19 mouse cellular contexts compared by ENCODE assay signal in the genomic region with DNA sequence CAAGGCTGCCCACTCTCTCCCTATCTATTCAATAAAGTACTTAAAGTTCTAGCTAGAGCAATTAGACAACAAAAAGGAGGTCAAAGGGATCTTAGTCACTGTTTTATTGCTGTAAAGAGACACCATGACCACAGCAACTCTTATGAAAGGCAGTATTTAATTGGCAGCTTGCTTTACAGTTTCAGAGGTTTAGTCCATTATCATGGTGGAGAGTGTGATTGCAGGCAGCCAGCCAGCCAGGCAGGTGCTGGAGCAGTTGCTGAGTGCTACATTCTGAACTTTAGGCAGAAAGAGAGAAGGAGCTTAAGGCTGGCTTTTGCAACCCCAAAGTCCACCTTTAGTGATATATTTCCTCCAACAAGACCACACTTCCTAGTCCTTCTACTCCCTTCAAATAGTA. TPM values are rescaled to one million over a fixed set of nuclear protein-coding genes. Genes with fewer than 3 reads are reported as not detected.
DNase-seq lines count a peak whose midpoint lies in the region; ATAC-seq and TF ChIP-seq lines count a peak whose summit lies in the region.
"Had no signal": no experiment of that assay in that cellular context is flagged by ENCODE, and none has a peak within 500 bp of the region (broad histone marks: within the 10 kb centered on the region; RNA-seq: fewer than 3 reads in every experiment).

No protein-coding gene starts in this region.

- no peaks in the 10 kb centered on the region for H3K4me1 ChIP-seq in intestine, embryonic 16.5 days (ENCODE audit: control insufficient read depth, insufficient read depth, low read length)
- H3K4me1 ChIP-seq in small intestine, adult 2 months (ENCODE audit: control insufficient read depth, insufficient read depth, insufficient read length, low read length), result no peaks in the 10 kb centered on the region
- H3K4me1 ChIP-seq: embryonic facial prominence, embryonic 15.5 days; forebrain, embryonic 10.5 days; forebrain, embryonic 15.5 days; heart, embryonic 12.5 days; hindbrain, embryonic 15.5 days had no signal

- H3K4me3 ChIP-seq in intestine, embryonic 16.5 days (ENCODE audit: low read length), result no peak overlapping the region
- H3K4me3 ChIP-seq in small intestine, adult 2 months (ENCODE audit: low read depth, low read length), result no peak overlapping the region
- H3K4me3 ChIP-seq: embryonic facial prominence, embryonic 15.5 days; erythroblast, embryonic 14.5 days; forebrain, embryonic 10.5 days; forebrain, embryonic 15.5 days; heart, adult 2 months; heart, embryonic 12.5 days; hindbrain, embryonic 15.5 days had no signal

- ATAC-seq in intestine, embryonic 16.5 days, result peak; percentile 83
- ATAC-seq: forebrain, embryonic 15.5 days had no signal

- DNase-seq in 416B (ENCODE audit: low read depth) (peak; percentile 21), NIH3T3 (ENCODE audit: low read depth) (peak; percentile 8)
- DNase-seq in kidney, adult 8-10 months, result no peak
- no peak for DNase-seq in adrenal gland, postnatal 4 days (ENCODE audit: low spot score in 2 of 2)
- DNase-seq: adrenal gland, postnatal 25 days; cerebellum, adult 11 months; cerebellum, adult 8-10 months; cerebellum, postnatal 14 days; embryo, embryonic 11 days; gastrocnemius, postnatal 10 days; heart, adult 2 months had no signal

- H3K36me3 ChIP-seq in intestine, embryonic 16.5 days (ENCODE audit: control insufficient read depth, insufficient read depth, low read length), result no peaks in the 10 kb centered on the region
- peaks cover 10% of the 10 kb centered on the region for H3K36me3 ChIP-seq in small intestine, adult 2 months (ENCODE audit: control insufficient read depth, insufficient read depth, low read length)

- no peak overlapping the region for H3K9ac ChIP-seq in intestine, embryonic 16.5 days (ENCODE audit: low read depth, low read length)
- H3K9ac ChIP-seq: embryonic facial prominence, embryonic 15.5 days; forebrain, embryonic 15.5 days; heart, embryonic 12.5 days; hindbrain, embryonic 15.5 days had no signal

- TF ChIP-seq CTCF in small intestine, adult 2 months (IDR thresholded peaks at IDR 0.05; ENCODE audit: extremely low read depth, insufficient read length, insufficient replicate concordance, low read depth, low read length), result no peak

- no peak for TF ChIP-seq POLR2A in small intestine, adult 2 months (IDR thresholded peaks at IDR 0.05; ENCODE audit: low read depth, low read length)

- H3K4me2 ChIP-seq in intestine, embryonic 16.5 days (ENCODE audit: low read depth, low read length), result no peak overlapping the region
- H3K4me2 ChIP-seq: embryonic facial prominence, embryonic 15.5 days; forebrain, embryonic 15.5 days; heart, embryonic 12.5 days; hindbrain, embryonic 15.5 days had no signal

- H3K27me3 ChIP-seq in intestine, embryonic 16.5 days (replicated peaks; ENCODE audit: control insufficient read depth, insufficient read depth, low read length), result no peaks in the 10 kb centered on the region
- H3K27me3 ChIP-seq in small intestine, adult 2 months (ENCODE audit: control insufficient read depth, insufficient read depth, low read length), result no peaks in the 10 kb centered on the region
- H3K27me3 ChIP-seq: embryonic facial prominence, embryonic 15.5 days; forebrain, embryonic 15.5 days; heart, embryonic 12.5 days; hindbrain, embryonic 15.5 days had no signal

- no peaks in the 10 kb centered on the region for H3K9me3 ChIP-seq in intestine, embryonic 16.5 days (ENCODE audit: control insufficient read depth, low read length)
- H3K9me3 ChIP-seq: embryonic facial prominence, embryonic 15.5 days; forebrain, embryonic 10.5 days; forebrain, embryonic 15.5 days; hindbrain, embryonic 15.5 days had no signal

- H3K27ac ChIP-seq in intestine, embryonic 16.5 days (ENCODE audit: low read length), result peak overlapping the region; percentile 74
- H3K27ac ChIP-seq in small intestine, adult 2 months (ENCODE audit: insufficient read depth, low read depth, low read length), result peak overlapping the region; percentile 76; the same call in 1 of the 2 replicates
- H3K27ac ChIP-seq: embryonic facial prominence, embryonic 15.5 days; forebrain, embryonic 10.5 days; forebrain, embryonic 15.5 days; heart, adult 2 months; hindbrain, embryonic 15.5 days had no signal

RNA-seq across cellular contexts. Expression of a gene that starts 19.4 kb away (rescaled TPM):
- 27.4 and 27.5 TPM in 2 replicates for polyA plus RNA-seq in intestine, embryonic 16.5 days (2015; fragmentation: Nextera tagmentation; extraction: Ambion mirVana)
- polyA plus RNA-seq in small intestine, adult 2 months (2012; rRNA removed), result 0.94 and 2.6 TPM in 2 replicates
- 10 to 100 TPM; 17.8 to 18.4 TPM for total RNA-seq in adrenal gland, postnatal 4 days (2021)

RNA-seq across cellular contexts. Expression of a gene that starts 21.1 kb away (rescaled TPM):
- polyA plus RNA-seq in intestine, embryonic 16.5 days (2015; fragmentation: Nextera tagmentation; extraction: Ambion mirVana), result 29.7 and 31.3 TPM in 2 replicates
- 23.1 and 31.2 TPM in 2 replicates for polyA plus RNA-seq in small intestine, adult 2 months (2012; rRNA removed)
- total RNA-seq in adrenal gland, postnatal 4 days (2021), result 10 to 100 TPM; 68.3 to 77.2 TPM

RNA-seq across cellular contexts. Expression of a gene that starts 29.0 kb away (rescaled TPM):
- polyA plus RNA-seq in intestine, embryonic 16.5 days (2015; fragmentation: Nextera tagmentation; extraction: Ambion mirVana), result 15.6 and 16.5 TPM in 2 replicates
- polyA plus RNA-seq in small intestine, adult 2 months (2012; rRNA removed), result 0.29 and 1.1 TPM in 2 replicates
- 10 to 100 TPM; 20.7 to 21.0 TPM for total RNA-seq in adrenal gland, postnatal 4 days (2021)

Comparison
In these comparisons a context has a peak if more than half of its experiments do, and no peak if none do; other contexts are left out.
1. DNase-seq: peak in 416B (single experiment) and NIH3T3 (single experiment); none in kidney, adult 8-10 months (0 of 2) and adrenal gland, postnatal 4 days (0 of 2).